Mouse (Mus musculus): ENCODE data around the gene Gm43302. TPM values are rescaled to one million over a fixed set of nuclear protein-coding genes. Genes with fewer than 3 reads are reported as not detected.
A peak's percentile ranks its signal among the peaks of the same experiment; 100 is the strongest.
"Not testable (repeated sequence)": the region's sequence is repeated elsewhere in the genome, so short reads cannot be mapped to it uniquely, and the experiment has no call there.

Gm43302 gene
- 1 to 10 TPM in 1 of 4 experiments, under 1 TPM in 1, not detected in 2; 0.64 to 1.3 TPM for total RNA-seq (2022)

GRCm38 (mm10) chr5:105293226-105294165 lies at the start of gene Gm43302, which contains the start of gene Gbp6:
TSS of gene Gm43302 (minus strand) at chr5:105293695.
TSS of gene Gbp6 (minus strand) at chr5:105293698.
- peak in 1 of 2 experiments; percentile 10 for DNase-seq (ENCODE audit: low spot score in 2 of 2)

- no peak for DNase-seq (ENCODE audit: low spot score in 2 of 2)
Measured at GRCm38 (mm10) chr5:105341281-105341680, 47.8 kb upstream of the Gm43302 start.

GRCm38 (mm10) chr5:105322543-105322942 lies 29.0 kb upstream of the Gm43302 start:
- no peak for DNase-seq (ENCODE audit: low spot score in 2 of 2)

GRCm38 (mm10) chr5:105310941-105311340 lies 17.4 kb upstream of the Gm43302 start:
- no peak for DNase-seq (ENCODE audit: low spot score in 2 of 2)

GRCm38 (mm10) chr5:105309148-105309547 lies 15.7 kb upstream of the Gm43302 start:
- not testable (repeated sequence) for DNase-seq (ENCODE audit: low spot score in 2 of 2)

GRCm38 (mm10) chr5:105306946-105307345 lies 13.5 kb upstream of the Gm43302 start:
- not testable (repeated sequence) for DNase-seq (ENCODE audit: low spot score in 2 of 2)

DNA sequence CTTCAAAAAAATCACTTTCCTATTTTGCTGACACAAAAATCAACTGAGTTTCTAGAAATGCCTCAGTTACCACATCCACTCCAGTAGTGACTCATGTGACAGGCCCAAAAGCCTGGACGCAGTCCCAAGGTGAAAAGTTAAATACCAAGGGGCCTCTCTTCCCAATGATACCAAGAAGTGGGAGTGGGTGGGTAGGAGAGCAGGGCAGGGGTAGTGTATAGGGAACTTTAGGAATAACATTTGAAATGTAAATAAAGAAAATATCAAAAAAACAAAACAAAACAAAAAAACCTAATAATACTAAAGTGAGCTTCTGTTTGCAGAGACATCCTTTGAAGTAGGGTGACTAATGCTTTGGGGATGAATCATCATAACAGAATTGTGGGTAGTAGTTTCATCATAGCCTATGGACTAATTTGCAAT lies 12.7 kb upstream of the Gm43302 start:
- DNase-seq (ENCODE audit: low spot score in 2 of 2) = no peak

DNA sequence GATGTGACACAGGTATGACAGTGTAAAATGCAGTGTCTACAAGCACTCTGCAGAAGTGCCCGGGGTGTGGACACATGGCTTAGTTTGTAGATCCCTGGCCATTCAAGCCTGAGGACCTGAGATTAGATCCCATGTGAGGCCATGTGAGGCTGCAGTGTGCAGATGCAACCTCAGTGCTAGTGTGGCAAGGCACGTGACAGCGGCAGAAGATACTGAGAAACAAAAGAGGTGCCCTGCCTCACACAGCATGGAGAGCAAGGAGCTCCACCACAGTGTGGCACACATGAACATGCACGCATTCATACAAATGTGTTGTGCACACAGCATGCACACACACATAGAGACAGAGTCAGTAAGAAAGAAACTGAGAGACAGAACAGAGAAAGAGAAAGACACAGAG lies 12.2 kb upstream of the Gm43302 start:
- not testable (repeated sequence) for DNase-seq (ENCODE audit: low spot score in 2 of 2)

DNA sequence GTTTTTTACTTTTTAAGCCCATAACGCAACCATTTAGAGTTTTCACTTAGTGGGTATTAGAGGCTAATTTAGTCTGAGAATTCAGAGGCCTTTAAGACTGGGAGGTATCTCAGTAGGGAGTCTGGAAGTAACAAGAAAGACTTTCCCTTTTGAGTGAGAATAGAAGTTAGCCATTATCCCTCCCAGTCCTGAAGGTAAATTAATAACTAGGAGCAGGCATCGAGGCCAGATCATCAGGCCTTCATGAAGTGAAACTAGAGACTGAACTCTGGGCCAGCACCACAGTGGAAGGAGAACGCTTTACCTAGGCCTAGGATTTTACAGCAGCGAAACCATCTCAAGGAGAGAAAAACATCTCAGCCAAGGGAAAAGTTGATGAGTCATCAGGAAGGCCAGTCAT lies 8.5 kb upstream of the Gm43302 start:
- DNase-seq (ENCODE audit: low spot score in 2 of 2) = no peak

DNA sequence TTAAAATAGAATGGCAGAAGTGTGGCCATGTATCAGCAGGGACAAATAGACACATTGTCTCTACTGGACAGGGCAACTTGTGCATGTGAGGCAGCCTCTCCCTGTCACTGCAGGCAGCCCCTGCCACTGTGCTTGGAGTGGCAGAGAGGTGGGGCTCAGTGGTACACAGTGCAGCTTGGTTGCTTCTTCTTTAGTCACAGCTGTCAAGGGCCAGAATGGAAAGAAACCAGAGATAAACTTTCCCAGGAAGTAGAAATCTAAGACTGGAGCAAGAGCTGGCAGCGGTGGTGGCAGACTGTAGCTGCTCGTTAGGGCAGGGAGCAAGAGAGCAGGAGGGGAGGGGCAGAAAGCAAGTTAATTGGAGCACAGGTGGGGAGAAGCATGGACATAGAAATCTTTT lies 8.0 kb upstream of the Gm43302 start:
- no peak for DNase-seq (ENCODE audit: low spot score in 2 of 2)

DNA sequence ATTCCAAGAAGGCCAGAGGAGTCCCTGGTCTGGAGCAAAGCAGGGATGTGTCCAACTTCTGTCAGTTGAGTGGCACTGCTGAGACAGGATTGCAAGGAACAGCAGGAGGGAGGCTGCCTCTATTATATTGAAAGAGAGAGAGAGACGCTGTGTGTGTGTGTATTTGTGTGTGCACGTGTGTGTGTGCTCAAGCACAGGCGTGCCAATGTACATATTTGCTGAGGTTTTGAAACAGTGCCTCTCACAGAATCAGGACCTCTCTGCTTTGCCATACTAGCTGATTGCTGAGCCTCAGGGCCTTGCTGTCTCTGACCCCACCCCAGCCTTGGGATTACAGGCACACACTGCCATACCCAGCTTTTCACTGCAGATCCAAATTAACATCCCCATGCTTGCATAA lies 2.3 kb upstream of the Gm43302 start:
- no peak for DNase-seq (ENCODE audit: low spot score in 2 of 2)

DNA sequence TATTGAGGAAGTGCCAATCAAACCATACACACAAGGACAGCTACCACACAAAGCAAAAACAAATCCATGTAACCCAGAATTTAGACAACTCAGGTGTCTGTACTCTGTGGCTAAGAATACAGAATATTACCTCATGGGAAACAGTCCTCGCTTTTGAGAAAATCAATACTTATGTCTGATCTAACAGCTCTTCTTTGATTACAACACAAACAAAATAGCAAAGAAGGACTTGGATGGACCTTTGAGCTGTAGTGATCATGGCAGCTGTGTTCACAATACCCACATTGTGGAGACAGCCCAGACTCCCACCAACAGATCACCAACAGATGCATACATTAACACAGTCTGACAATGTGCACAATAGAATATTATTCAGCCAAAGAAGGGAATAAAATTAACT lies 1.0 kb downstream of the Gm43302 start:
- no peak for DNase-seq (ENCODE audit: low spot score in 2 of 2)

DNA sequence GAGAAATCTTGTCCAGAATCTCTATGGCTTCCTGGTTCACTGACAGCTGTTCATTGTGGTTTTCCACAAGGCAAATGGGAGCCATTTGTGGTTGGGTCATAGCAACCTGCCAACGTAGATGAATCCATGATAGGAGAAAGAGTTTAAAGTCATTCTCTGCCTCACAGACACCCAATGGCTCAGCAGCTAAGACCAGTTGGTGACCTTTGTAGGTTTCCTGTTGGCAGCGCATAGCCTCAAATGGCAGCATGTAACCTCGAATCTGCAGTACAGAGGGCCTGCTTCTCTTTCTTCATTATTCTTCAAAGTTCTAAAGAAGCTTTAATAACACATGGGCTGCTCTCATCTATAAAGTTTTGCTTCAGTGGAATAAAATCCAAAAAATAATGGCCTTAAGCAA lies 2.6 kb downstream of the Gm43302 start:
- DNase-seq (ENCODE audit: low spot score in 2 of 2) = not testable (repeated sequence)

- not testable (repeated sequence) for DNase-seq (ENCODE audit: low spot score in 2 of 2)
Measured at GRCm38 (mm10) chr5:105260673-105261072, 32.8 kb downstream of the Gm43302 start.

GRCm38 (mm10) chr5:105252491-105252890 lies 41.0 kb downstream of the Gm43302 start:
- no peak for DNase-seq (ENCODE audit: low spot score in 2 of 2)

DNA sequence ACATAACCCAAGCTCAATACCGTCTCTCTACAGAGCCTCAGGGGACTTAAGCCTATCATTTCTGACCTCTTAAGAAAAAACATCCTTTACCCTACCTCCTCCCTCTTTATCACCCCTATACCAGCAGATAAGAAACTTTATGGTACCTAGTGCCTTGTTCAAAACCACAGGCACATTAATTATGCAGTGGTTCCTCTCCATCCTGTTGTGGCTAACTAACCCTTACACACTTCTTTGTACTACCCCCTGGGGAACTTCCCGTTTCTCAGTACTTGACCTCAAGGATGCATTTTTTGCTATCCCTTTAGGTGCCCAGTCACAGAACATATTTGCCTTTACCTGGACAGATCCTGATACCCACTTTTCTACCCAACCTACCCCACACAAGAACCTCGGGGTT lies 48.8 kb downstream of the Gm43302 start:
- DNase-seq (ENCODE audit: low spot score in 2 of 2) = not testable (repeated sequence)

DNA sequence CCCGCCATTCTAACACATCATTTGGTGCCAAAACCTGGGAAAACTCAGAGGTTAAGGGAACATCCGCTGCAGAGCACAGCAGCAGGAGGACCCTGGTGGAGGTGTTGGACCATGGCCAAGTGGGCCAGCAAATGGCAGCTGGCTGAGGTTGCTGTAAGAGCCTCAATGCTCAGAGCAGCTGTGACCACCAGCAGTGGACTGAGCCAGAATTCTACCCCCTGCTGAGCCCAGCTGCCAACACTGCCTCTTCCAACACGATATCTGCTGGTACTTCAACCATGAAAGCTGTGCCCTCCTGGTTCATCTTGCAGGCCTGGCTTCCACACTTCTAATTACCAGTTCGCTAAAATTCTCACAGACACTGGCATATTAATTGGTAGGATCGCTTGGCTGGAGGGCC lies 52.5 kb downstream of the Gm43302 start:
- not testable (repeated sequence) for DNase-seq (ENCODE audit: low spot score in 2 of 2)

DNA sequence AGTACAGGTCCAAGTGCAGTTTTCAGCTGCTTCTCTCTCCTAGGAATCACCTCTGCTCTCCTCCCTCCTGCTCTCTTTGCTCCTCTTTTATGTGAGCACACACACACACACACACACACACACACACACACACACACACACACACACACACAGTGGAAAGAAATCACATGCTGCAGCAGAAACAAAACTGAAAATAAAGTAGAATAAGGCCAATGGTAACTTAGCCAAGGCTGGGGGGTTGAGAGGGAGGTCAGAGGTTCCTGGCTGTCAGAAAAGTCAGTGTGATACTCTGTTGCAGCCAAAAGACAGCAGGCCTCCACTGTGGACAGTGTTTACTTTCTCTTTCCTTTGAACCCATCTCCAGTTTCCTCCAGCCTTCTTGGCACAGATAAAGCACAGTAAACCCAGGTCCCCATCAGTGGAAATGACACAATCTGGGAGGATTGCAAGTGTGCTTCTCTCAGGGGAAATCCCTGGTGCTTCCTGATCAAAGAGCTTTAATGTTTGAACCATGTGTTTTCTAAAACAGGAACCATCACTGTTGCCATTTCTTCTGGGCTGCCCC lies 53.9 kb downstream of the Gm43302 start, which contains the start of gene Gbp10:
Gene Gbp10, minus strand, starts transcription at position 51 of the 565 bp plus-strand sequence.
- peak in 1 of 2 experiments; percentile 2 for DNase-seq (ENCODE audit: low spot score in 2 of 2)

- DNase-seq (ENCODE audit: low spot score in 2 of 2) = not testable (repeated sequence)
Measured at GRCm38 (mm10) chr5:105238402-105238801, 55.1 kb downstream of the Gm43302 start.

DNA sequence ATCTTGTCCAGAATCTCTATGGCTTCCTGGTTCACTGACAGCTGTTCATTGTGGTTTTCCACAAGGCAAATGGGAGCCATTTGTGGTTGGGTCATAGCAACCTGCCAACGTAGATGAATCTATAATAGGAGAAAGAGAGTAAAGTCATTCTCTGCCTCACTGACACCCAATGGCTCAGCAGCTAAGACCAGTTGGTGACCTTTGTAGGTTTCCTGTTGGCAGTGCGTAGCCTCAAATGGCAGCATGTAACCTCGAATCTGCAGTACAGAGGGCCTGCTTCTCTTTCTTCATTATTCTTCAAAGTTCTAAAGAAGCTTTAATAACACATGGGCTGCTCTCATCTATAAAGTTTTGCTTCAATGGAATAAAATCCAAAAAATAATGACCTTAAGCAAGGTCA lies 57.5 kb downstream of the Gm43302 start:
- DNase-seq (ENCODE audit: low spot score in 2 of 2) = not testable (repeated sequence)

- not testable (repeated sequence) for DNase-seq (ENCODE audit: low spot score in 2 of 2)
Measured at GRCm38 (mm10) chr5:105208957-105209356, 84.5 kb downstream of the Gm43302 start.

DNA sequence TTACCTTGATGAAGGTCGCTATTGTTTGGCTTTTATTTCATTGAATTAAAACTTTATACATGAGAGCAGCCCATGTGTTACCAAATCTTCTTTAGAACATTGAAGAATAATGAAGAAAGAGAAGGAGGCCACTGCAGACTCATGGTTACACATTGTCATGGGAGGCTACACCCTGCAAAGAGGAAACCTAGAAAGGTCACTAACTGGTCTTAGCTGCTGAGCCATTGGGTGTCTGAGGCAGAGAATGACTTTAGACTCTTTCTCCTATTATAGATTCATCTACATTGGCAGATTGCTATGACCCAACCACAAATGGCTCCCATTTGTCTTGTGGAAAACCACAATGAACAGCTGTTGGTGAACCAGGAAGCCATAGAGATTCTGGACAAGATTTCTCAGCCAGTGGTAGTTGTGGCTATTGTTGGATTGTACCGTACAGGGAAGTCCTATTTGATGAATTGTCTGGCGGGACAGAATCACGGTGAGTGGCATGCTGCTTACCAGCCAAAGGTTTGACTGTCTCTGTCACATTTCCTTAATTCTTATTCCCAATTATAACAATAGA lies 92.6 kb downstream of the Gm43302 start:
- DNase-seq (ENCODE audit: low spot score in 2 of 2) = not testable (repeated sequence)
